In genomic region chr11:32536954-32537353, GRCm38 (mm10) we compare ENCODE assay signal across 15 mouse cellular contexts. TPM values are rescaled to one million over a fixed set of nuclear protein-coding genes. Genes with fewer than 3 reads are reported as not detected.
DNase-seq lines count a peak whose midpoint lies in the region; ATAC-seq and TF ChIP-seq lines count a peak whose summit lies in the region.
"Had no signal": no experiment of that assay in that cellular context is flagged by ENCODE, and none has a peak within 500 bp of the region (broad histone marks: within the 10 kb centered on the region; RNA-seq: fewer than 3 reads in every experiment).

No protein-coding gene starts in this region.

- no peaks in the 10 kb centered on the region for H3K79me2 ChIP-seq in CH12.LX (replicated peaks; ENCODE audit: control insufficient read depth, extremely low read depth, insufficient read depth, poor library complexity, severe bottlenecking)

- no peaks in the 10 kb centered on the region for H3K9me3 ChIP-seq in hindbrain, embryonic 10.5 days
- H3K9me3 ChIP-seq in hindbrain, embryonic 13.5 days: no peaks in the 10 kb centered on the region
- no peaks in the 10 kb centered on the region for H3K9me3 ChIP-seq in CH12.LX (replicated peaks; ENCODE audit: low read length)
- H3K9me3 ChIP-seq: heart, embryonic 13.5 days; limb, embryonic 13.5 days had no signal

- H3K27me3 ChIP-seq in hindbrain, embryonic 10.5 days (ENCODE audit: insufficient read depth, poor library complexity, severe bottlenecking): peaks cover 53% of the 10 kb centered on the region
- H3K27me3 ChIP-seq in hindbrain, embryonic 13.5 days: peaks cover 3% of the 10 kb centered on the region
- no peaks in the 10 kb centered on the region for H3K27me3 ChIP-seq in CH12.LX (replicated peaks)
- H3K27me3 ChIP-seq: heart, embryonic 13.5 days had no signal

- no peak overlapping the region for H3K4me3 ChIP-seq in hindbrain, embryonic 10.5 days
- H3K4me3 ChIP-seq in hindbrain, embryonic 13.5 days: no peak overlapping the region
- no peak overlapping the region for H3K4me3 ChIP-seq in CH12.LX (replicated peaks in 1 of 3; ENCODE audit: low read depth in 2 of 3, low read length in 2 of 3, poor library complexity in 1 of 3)
- H3K4me3 ChIP-seq: heart, embryonic 13.5 days; limb, embryonic 13.5 days had no signal

- H3K36me3 ChIP-seq in hindbrain, embryonic 10.5 days: no peaks in the 10 kb centered on the region
- H3K36me3 ChIP-seq in hindbrain, embryonic 13.5 days: no peaks in the 10 kb centered on the region
- H3K36me3 ChIP-seq in CH12.LX (replicated peaks in 1 of 2; ENCODE audit: control insufficient read depth in 1 of 2, insufficient read depth in 1 of 2, low read length in 1 of 2): peaks cover 0 to 32% of the 10 kb centered on the region in 2 experiments
- H3K36me3 ChIP-seq: heart, embryonic 13.5 days; limb, embryonic 13.5 days had no signal

- H3K9ac ChIP-seq in hindbrain, embryonic 13.5 days: no peak overlapping the region
- no peak overlapping the region for H3K9ac ChIP-seq in CH12.LX (ENCODE audit: insufficient read depth, low read depth)
- H3K9ac ChIP-seq: heart, embryonic 13.5 days; limb, embryonic 13.5 days had no signal

- no peak for ATAC-seq in hindbrain, embryonic 13.5 days (ENCODE audit: low FRiP score)
- ATAC-seq: activated CD4-positive, CD25-positive, alpha-beta regulatory T cell, adult 4 months had no signal

- 40% methylated on average over 7 of the region's 7 CpGs for WGBS in hindbrain, embryonic 10.5 days
- 18% methylated on average over 7 of the region's 7 CpGs for WGBS in hindbrain, embryonic 13.5 days

- TF ChIP-seq CTCF in CH12.LX (conservative IDR thresholded peaks at IDR 0.05 in 1 of 2, IDR thresholded peaks at IDR 0.05 in 1 of 2; ENCODE audit: low read depth in 2 of 2, low read length in 2 of 2): no peak

- dilution Hi-C loops in CH12.LX (cut with MboI; ENCODE audit: extremely low pct_ligation_motif_present, extremely low pct_unique_long_range_greater_than_20kb, low sequenced_read_pairs): no loop called here

- DNase-seq in hindbrain, embryonic 10.5 days (ENCODE audit: low spot score): peak; percentile 57
- peak; percentile 35 for DNase-seq in CH12.LX (ENCODE audit: extremely low read depth)
- DNase-seq in R1 (ENCODE audit: low read depth, low spot score): peak; percentile 79
- peak; percentile 67 for DNase-seq in induced T-regulatory cell, adult 2 months (ENCODE audit: low read depth)
- DNase-seq in thymus, postnatal 14 days: no peak
- DNase-seq in ovary, postnatal 36 days (ENCODE audit: low spot score): no peak
- DNase-seq: cerebellum, postnatal 14 days; gastrocnemius, postnatal 10 days; kidney, postnatal 10 days; layer of hippocampus, postnatal 36 days; lung, postnatal 10 days had no signal

- in situ Hi-C loops in CH12.LX (cut with MboI; ENCODE audit: low pct_ligation_motif_present, low pct_unique_long_range_greater_than_20kb, low sequenced_read_pairs): loop anchor here (5.0 to 10.0 kb wide), 2 partner anchors 55 to 168 kb away; no protein-coding TSS in a partner anchor

- H3K4me2 ChIP-seq in hindbrain, embryonic 13.5 days: no peak overlapping the region
- no peak overlapping the region for H3K4me2 ChIP-seq in CH12.LX (ENCODE audit: insufficient read depth, low read depth, poor library complexity, severe bottlenecking)
- H3K4me2 ChIP-seq: heart, embryonic 13.5 days; limb, embryonic 13.5 days had no signal

- no peak for TF ChIP-seq POLR2A in CH12.LX (IDR thresholded peaks at IDR 0.05; ENCODE audit: low read depth, low read length)

- peak overlapping the region; percentile 29; the same call in 1 of the 2 replicates for H3K27ac ChIP-seq in hindbrain, embryonic 10.5 days
- H3K27ac ChIP-seq in hindbrain, embryonic 13.5 days: no peak overlapping the region; the same call in 1 of the 2 replicates
- no peak overlapping the region for H3K27ac ChIP-seq in CH12.LX (ENCODE audit: insufficient read depth, low read depth)
- H3K27ac ChIP-seq: heart, embryonic 13.5 days; limb, embryonic 13.5 days had no signal

- no peak for TF ChIP-seq RAD21 in CH12.LX (IDR thresholded peaks at IDR 0.05; ENCODE audit: low read depth, low read length)

- no peak for TF ChIP-seq EP300 in CH12.LX (IDR thresholded peaks at IDR 0.05; ENCODE audit: low read length)

- peaks cover 70% of the 10 kb centered on the region for H3K4me1 ChIP-seq in hindbrain, embryonic 10.5 days (replicated peaks)
- H3K4me1 ChIP-seq in hindbrain, embryonic 13.5 days (replicated peaks): peaks cover 50% of the 10 kb centered on the region
- H3K4me1 ChIP-seq in CH12.LX (ENCODE audit: control insufficient read depth in 1 of 2, insufficient read depth in 2 of 2): peaks cover 28 to 87% of the 10 kb centered on the region in 2 experiments

TF ChIP-seq in CH12.LX, 34 proteins besides CTCF, POLR2A, EP300 and RAD21:
- TF ChIP-seq JUND (conservative IDR thresholded peaks at IDR 0.05; ENCODE audit: low read depth, low read length): no peak

RNA-seq across cellular contexts. Expression of gene Stk10, which starts 3.8 kb away (rescaled TPM):
- 3.0 TPM in 2 replicates for polyA plus RNA-seq in hindbrain, embryonic 10.5 days (2016; fragmentation: Nextera tagmentation; extraction: Ambion mirVana)
- polyA plus RNA-seq in hindbrain, embryonic 13.5 days (2015; fragmentation: Nextera tagmentation; extraction: Ambion mirVana): 2.1 TPM in 2 replicates
- 18.6 and 23.2 TPM in 2 replicates for total RNA-seq in CH12.LX (2012; rRNA removed)
- total RNA-seq in CH12.LX (2014; rRNA removed): 19.2 and 20.0 TPM in 2 replicates
- polyA plus RNA-seq in CH12.LX (2012; ENCODE audit: insufficient read length, low read depth): 37.4 and 40.3 TPM in 2 replicates

RNA-seq across cellular contexts. Expression of gene Efcab9, which starts 5.1 kb away (rescaled TPM):
- polyA plus RNA-seq in hindbrain, embryonic 10.5 days (2016; fragmentation: Nextera tagmentation; extraction: Ambion mirVana): 0.45 TPM in 1 of 2 replicates, not detected in the other
- polyA plus RNA-seq in hindbrain, embryonic 13.5 days (2015; fragmentation: Nextera tagmentation; extraction: Ambion mirVana): not detected in 2 replicates
- total RNA-seq in CH12.LX (2012; rRNA removed) (0.25 TPM in 1 of 2 replicates, not detected in the other), CH12.LX (2014; rRNA removed) (not detected in 2 replicates)
- 1.1 and 1.5 TPM in 2 replicates for polyA plus RNA-seq in CH12.LX (2012; ENCODE audit: insufficient read length, low read depth)

Comparison
In these comparisons a context has a peak if more than half of its experiments do, and no peak if none do; other contexts are left out.
1. DNase-seq: peak in hindbrain, embryonic 10.5 days (single experiment), CH12.LX (single experiment), R1 (single experiment) and induced T-regulatory cell, adult 2 months (single experiment); none in thymus, postnatal 14 days (single experiment) and ovary, postnatal 36 days (single experiment).